Mouse (Mus musculus) heart, embryonic 10.5 days (tissue): ENCODE measurements at regions not wholly inside any gene's neighbourhood (a gene's known extent, or its start where the extent isn't known, plus 50 kb on each side); places are given as distances from the start of the nearest gene placed in this dataset.

ENCODE experiments used
- DNase-seq: peaks from one replicate; pipeline ENCODE4 v3.0.0-alpha.2; 2017; ENCODE audit warnings: low spot score
- H3K27ac ChIP-seq: fragments of 300-500 bp; sonication (generic); 2 replicates; pipeline ENCODE4 v1.5.1; 2016; ENCODE audit warnings: mild to moderate bottlenecking
- H3K27me3 ChIP-seq: fragments of 300-500 bp; sonication (generic); 2 replicates; pipeline ENCODE4 v1.6.1; 2016; ENCODE audit warnings: mild to moderate bottlenecking; ENCODE audit not compliant: poor library complexity, insufficient read depth, severe bottlenecking
- H3K36me3 ChIP-seq: fragments of 300-500 bp; sonication (generic); 2 replicates; pipeline ENCODE4 v1.6.1; 2016; ENCODE audit warnings: mild to moderate bottlenecking, moderate library complexity
- H3K4me1 ChIP-seq: fragments of 300-500 bp; sonication (generic); 2 replicates; pipeline ENCODE4 v1.6.1; 2016; ENCODE audit warnings: mild to moderate bottlenecking
- H3K4me3 ChIP-seq: fragments of 300-500 bp; sonication (generic); 2 replicates; pipeline ENCODE4 v1.5.1; 2016; ENCODE audit warnings: mild to moderate bottlenecking, moderate library complexity
- H3K9me3 ChIP-seq: fragments of 300-500 bp; sonication (generic); 2 replicates; pipeline ENCODE4 v1.6.1; 2016; ENCODE audit warnings: mild to moderate bottlenecking, moderate library complexity
- WGBS: fragments of 180-500 bp; shearing (Covaris S2); methylation state at CpG from one replicate; pipeline ENCODE4 v1.1.7; 2016; 5-methylcytosine and 5-hydroxymethylcytosine counted together

GRCm38 (mm10) chr12:51111811-51112210, 236.1 kb upstream of the G2e3 start:
- no peaks in the 10 kb centered on the region for H3K27me3 ChIP-seq
- no peak overlapping the region for H3K27ac ChIP-seq
- H3K4me1 ChIP-seq: peaks cover 2% of the 10 kb centered on the region; the same call in 1 of the 2 replicates
- no peak overlapping the region for H3K4me3 ChIP-seq
- no peaks in the 10 kb centered on the region for H3K9me3 ChIP-seq
- no peak for DNase-seq
- no peaks in the 10 kb centered on the region for H3K36me3 ChIP-seq
- WGBS: 53% methylated on average over 4 of the region's 4 CpGs

- no peak for DNase-seq
- peaks cover 2% of the 10 kb centered on the region; the same call in 1 of the 2 replicates for H3K4me1 ChIP-seq
- no peaks in the 10 kb centered on the region for H3K27me3 ChIP-seq
- 86% methylated on average over 5 of the region's 5 CpGs for WGBS
- no peak overlapping the region for H3K4me3 ChIP-seq
- H3K36me3 ChIP-seq: no peaks in the 10 kb centered on the region
- no peak overlapping the region for H3K27ac ChIP-seq
- no peaks in the 10 kb centered on the region for H3K9me3 ChIP-seq
Measured at GRCm38 (mm10) chr12:51108044-51108443, 239.8 kb upstream of the G2e3 start.

GRCm38 (mm10) chr12:51103541-51104042, 244.3 kb upstream of the G2e3 start:
- Histone ChIP-seq H3K4me1 (no peaks in the 10 kb centered on the region), H3K36me3 (no peaks in the 10 kb centered on the region), H3K4me3 (no peak overlapping the region), H3K27me3 (no peaks in the 10 kb centered on the region), H3K9me3 (no peaks in the 10 kb centered on the region), H3K27ac (no peak overlapping the region)
- DNase-seq: no peak
- 67% methylated on average over 4 of the region's 4 CpGs for WGBS

- DNase-seq: no peak
- Histone ChIP-seq H3K36me3 (no peaks in the 10 kb centered on the region), H3K27me3 (no peaks in the 10 kb centered on the region), H3K4me1 (no peaks in the 10 kb centered on the region), H3K9me3 (no peaks in the 10 kb centered on the region), H3K27ac (no peak overlapping the region), H3K4me3 (no peak overlapping the region)
- WGBS: 82% methylated on average over 6 of the region's 6 CpGs
Measured at GRCm38 (mm10) chr12:51101636-51102035, 246.2 kb upstream of the G2e3 start.

- no peak for DNase-seq
- H3K4me3 ChIP-seq: no peak overlapping the region
- peaks cover 2% of the 10 kb centered on the region; the same call in 1 of the 2 replicates for H3K4me1 ChIP-seq
- H3K27me3 ChIP-seq: no peaks in the 10 kb centered on the region
- no peaks in the 10 kb centered on the region for H3K9me3 ChIP-seq
- 81% methylated on average over 5 of the region's 5 CpGs for WGBS
- no peak overlapping the region for H3K27ac ChIP-seq
- no peaks in the 10 kb centered on the region for H3K36me3 ChIP-seq
Measured at GRCm38 (mm10) chr12:51100868-51101267, 247.0 kb upstream of the G2e3 start.

GRCm38 (mm10) chr12:51095974-51096373, 251.9 kb upstream of the G2e3 start:
- no peaks in the 10 kb centered on the region for H3K27me3 ChIP-seq
- no peak for DNase-seq

GRCm38 (mm10) chr12:51089324-51089723, 258.5 kb upstream of the G2e3 start:
- DNase-seq: no peak
- Histone ChIP-seq H3K36me3 (no peaks in the 10 kb centered on the region), H3K9me3 (no peaks in the 10 kb centered on the region), H3K27ac (no peak overlapping the region), H3K4me1 (no peaks in the 10 kb centered on the region), H3K4me3 (no peak overlapping the region), H3K27me3 (no peaks in the 10 kb centered on the region)
- 85% methylated on average over 7 of the region's 7 CpGs for WGBS

More at GRCm38 (mm10) chr12:51095974-51096373, 251.9 kb upstream of the G2e3 start:
- Histone ChIP-seq H3K27ac (no peak overlapping the region), H3K9me3 (no peaks in the 10 kb centered on the region), H3K36me3 (no peaks in the 10 kb centered on the region), H3K4me1 (peaks cover 2% of the 10 kb centered on the region; the same call in 1 of the 2 replicates), H3K4me3 (no peak overlapping the region)
- WGBS: 74% methylated on average over 4 of the region's 4 CpGs

GRCm38 (mm10) chr12:51081809-51082208, 266.1 kb upstream of the G2e3 start:
- no peak overlapping the region for H3K27ac ChIP-seq
- no peaks in the 10 kb centered on the region for H3K4me1 ChIP-seq
- no peak overlapping the region for H3K4me3 ChIP-seq
- no peak for DNase-seq
- no peaks in the 10 kb centered on the region for H3K36me3 ChIP-seq
- H3K27me3 ChIP-seq: no peaks in the 10 kb centered on the region
- H3K9me3 ChIP-seq: no peaks in the 10 kb centered on the region
- 86% methylated on average over 8 of the region's 8 CpGs for WGBS

- Histone ChIP-seq H3K27ac (no peak overlapping the region), H3K4me3 (no peak overlapping the region), H3K27me3 (no peaks in the 10 kb centered on the region), H3K36me3 (no peaks in the 10 kb centered on the region), H3K4me1 (no peaks in the 10 kb centered on the region), H3K9me3 (no peaks in the 10 kb centered on the region)
- 71% methylated on average over 1 of the region's 1 CpGs for WGBS
- no peak for DNase-seq
Measured at GRCm38 (mm10) chr12:51073503-51073902, 274.4 kb upstream of the G2e3 start.

- no peak for DNase-seq
- Histone ChIP-seq H3K36me3 (no peaks in the 10 kb centered on the region), H3K9me3 (no peaks in the 10 kb centered on the region), H3K4me3 (no peak overlapping the region), H3K27me3 (no peaks in the 10 kb centered on the region), H3K27ac (no peak overlapping the region), H3K4me1 (peaks cover 7% of the 10 kb centered on the region; the same call in 1 of the 2 replicates)
- 87% methylated on average over 3 of the region's 3 CpGs for WGBS
Measured at GRCm38 (mm10) chr12:51060931-51061330, 286.9 kb upstream of the G2e3 start.

GRCm38 (mm10) chr12:51058569-51058968, 289.3 kb upstream of the G2e3 start:
- Histone ChIP-seq H3K27me3 (no peaks in the 10 kb centered on the region), H3K4me1 (peaks cover 7% of the 10 kb centered on the region; the same call in 1 of the 2 replicates), H3K4me3 (peak overlapping the region; percentile 54), H3K27ac (peak overlapping the region; percentile 82), H3K9me3 (no peaks in the 10 kb centered on the region), H3K36me3 (no peaks in the 10 kb centered on the region)
- WGBS: 18% methylated on average over 12 of the region's 12 CpGs
- no peak for DNase-seq

GRCm38 (mm10) chr12:51058104-51058503, 289.8 kb upstream of the G2e3 start:
- DNase-seq: no peak
- H3K36me3 ChIP-seq: no peaks in the 10 kb centered on the region
- H3K4me1 ChIP-seq: peaks cover 7% of the 10 kb centered on the region; the same call in 1 of the 2 replicates
- peak overlapping the region; percentile 82 for H3K27ac ChIP-seq
- WGBS: 57% methylated on average over 10 of the region's 10 CpGs
- no peaks in the 10 kb centered on the region for H3K27me3 ChIP-seq
- no peaks in the 10 kb centered on the region for H3K9me3 ChIP-seq
- peak overlapping the region; percentile 54 for H3K4me3 ChIP-seq

GRCm38 (mm10) chr12:51047116-51047515, 300.7 kb upstream of the G2e3 start:
- WGBS: 71% methylated on average over 7 of the region's 7 CpGs
- Histone ChIP-seq H3K27me3 (no peaks in the 10 kb centered on the region), H3K27ac (no peak overlapping the region), H3K4me3 (no peak overlapping the region), H3K9me3 (no peaks in the 10 kb centered on the region), H3K4me1 (peaks cover 8% of the 10 kb centered on the region), H3K36me3 (no peaks in the 10 kb centered on the region)
- no peak for DNase-seq

GRCm38 (mm10) chr12:51045437-51045836, 302.4 kb upstream of the G2e3 start:
- Histone ChIP-seq H3K36me3 (no peaks in the 10 kb centered on the region), H3K27me3 (no peaks in the 10 kb centered on the region), H3K4me3 (no peak overlapping the region), H3K27ac (no peak overlapping the region; the same call in 1 of the 2 replicates), H3K4me1 (peaks cover 8% of the 10 kb centered on the region), H3K9me3 (no peaks in the 10 kb centered on the region)
- no peak for DNase-seq
- 26% methylated on average over 9 of the region's 9 CpGs for WGBS
